Mouse (Mus musculus): ENCODE results near the gene Tmem50a.

GRCm38 (mm10) chr4:134884364-134884763, 30.5 kb downstream of the Tmem50a start:
- TF ChIP-seq POLR2A (IDR thresholded peaks at IDR 0.05; ENCODE audit: insufficient read depth, low read length) (no peak), EP300 (IDR thresholded peaks at IDR 0.05; ENCODE audit: insufficient read depth, low read depth, low read length) (no peak), CTCF (IDR thresholded peaks at IDR 0.05; ENCODE audit: low read depth, low read length) (no peak)
